Mouse (Mus musculus): Measurements from ENCODE around the gene Rexo5.

Gene Rexo5

GRCm38 (mm10) chr7:119894818-119895544 is 101.2 kb downstream of the Rexo5 start:
- DNase-seq, result peak; percentile 73

- peak; percentile 97 for DNase-seq
These were observed 102.1 kb downstream of the Rexo5 start, which contains the start of the genes Lyrm1 and Dcun1d3 for GRCm38 (mm10) chr7:119895639-119896512. Lyrm1 (plus strand) TSS chr7:119895861. Dcun1d3 (minus strand) TSS chr7:119896298.

- no peak for DNase-seq
These were observed 103.8 kb downstream of the Rexo5 start for GRCm38 (mm10) chr7:119897521-119898109.

GRCm38 (mm10) chr7:119898247-119898856 is 104.5 kb downstream of the Rexo5 start:
- no peak for DNase-seq
